Mouse (Mus musculus) heart, embryonic 16.5 days (tissue): ENCODE measurements at regions not wholly inside any gene's neighbourhood (a gene's known extent, or its start where the extent isn't known, plus 50 kb on each side); places are given as distances from the start of the nearest gene placed in this dataset.

Experiments
- ATAC-seq: fragments of 200-750 bp; cut with Nextera tagmentation; replicated peaks from 2 replicates; pipeline ENCODE4 v1.8.0; 2017; ENCODE audit warnings: moderate number of reproducible peaks; ENCODE audit not compliant: insufficient read depth, low FRiP score; ENCODE audit errors: extremely low read depth
- H3K27ac ChIP-seq: fragments of 300-500 bp; sonication (generic); 2 replicates; pipeline ENCODE4 v1.5.1; 2014; ENCODE audit warnings: mild to moderate bottlenecking, low read length, control low read depth, moderate library complexity
- H3K27me3 ChIP-seq: fragments of 300-500 bp; sonication (generic); 2 replicates; pipeline ENCODE4 v1.6.1; 2014; ENCODE audit warnings: low read length, mixed read lengths; ENCODE audit not compliant: control insufficient read depth, insufficient read depth
- H3K36me3 ChIP-seq: fragments of 300-500 bp; sonication (generic); 2 replicates; pipeline ENCODE4 v1.6.1; 2014; ENCODE audit not compliant: control insufficient read depth, insufficient read depth
- H3K4me1 ChIP-seq: fragments of 300-500 bp; sonication (generic); 2 replicates; pipeline ENCODE4 v1.6.1; 2014; ENCODE audit warnings: low read length, mixed read lengths; ENCODE audit not compliant: control insufficient read depth, insufficient read depth
- H3K4me2 ChIP-seq: fragments of 300-500 bp; sonication (generic); 2 replicates; pipeline ENCODE4 v1.6.1; 2014; ENCODE audit warnings: low read depth, mild to moderate bottlenecking, control low read depth, low read length
- H3K4me3 ChIP-seq: fragments of 300-500 bp; sonication (generic); 2 replicates; pipeline ENCODE4 v1.5.1; 2014; ENCODE audit warnings: mild to moderate bottlenecking, control low read depth, low read length
- H3K9ac ChIP-seq: fragments of 300-500 bp; sonication (generic); 2 replicates; pipeline ENCODE4 v1.6.1; 2014; ENCODE audit warnings: low read length, control low read depth
- H3K9me3 ChIP-seq: fragments of 300-500 bp; sonication (generic); replicated peaks from 2 replicates; pipeline ENCODE4 v1.6.1; 2016; ENCODE audit warnings: low read length; ENCODE audit not compliant: control insufficient read depth
- WGBS: fragments of 180-500 bp; shearing (Covaris S2); extraction: QIAGEN DNeasy Blood & Tissue Kit; methylation state at CpG from one replicate; pipeline ENCODE4 v1.1.7; 2014; 5-methylcytosine and 5-hydroxymethylcytosine counted together

- Histone ChIP-seq H3K4me3 (no peak overlapping the region), H3K36me3 (no peaks in the 10 kb centered on the region), H3K27ac (no peak overlapping the region), H3K27me3 (no peaks in the 10 kb centered on the region), H3K9ac (no peak overlapping the region), H3K4me1 (no peaks in the 10 kb centered on the region), H3K9me3 (no peaks in the 10 kb centered on the region), H3K4me2 (no peak overlapping the region)
- ATAC-seq = no peak
- 78% methylated on average over 4 of the region's 4 CpGs for WGBS
Measured at GRCm38 (mm10) chr17:9328886-9329455, 92.9 kb upstream of the Gm17728 start.

- no peak overlapping the region for H3K9ac ChIP-seq
- H3K36me3 ChIP-seq = no peaks in the 10 kb centered on the region
- WGBS = 82% methylated on average over 5 of the region's 5 CpGs
- H3K9me3 ChIP-seq = no peaks in the 10 kb centered on the region
- H3K27ac ChIP-seq = no peak overlapping the region
- no peak overlapping the region for H3K4me2 ChIP-seq
- ATAC-seq = no peak
- no peaks in the 10 kb centered on the region for H3K4me1 ChIP-seq
- no peak overlapping the region for H3K4me3 ChIP-seq
- no peaks in the 10 kb centered on the region for H3K27me3 ChIP-seq
Measured at GRCm38 (mm10) chr17:9357572-9358159, 64.2 kb upstream of the Gm17728 start.
